Mouse (Mus musculus): ENCODE results near the gene Psmg1. TPM values are rescaled to one million over a fixed set of nuclear protein-coding genes. Genes with fewer than 3 reads are reported as not detected.

Gene Psmg1
- total and polyA plus RNA-seq, 3 experiments = 112 to 169 TPM; not detected in 1

DNA sequence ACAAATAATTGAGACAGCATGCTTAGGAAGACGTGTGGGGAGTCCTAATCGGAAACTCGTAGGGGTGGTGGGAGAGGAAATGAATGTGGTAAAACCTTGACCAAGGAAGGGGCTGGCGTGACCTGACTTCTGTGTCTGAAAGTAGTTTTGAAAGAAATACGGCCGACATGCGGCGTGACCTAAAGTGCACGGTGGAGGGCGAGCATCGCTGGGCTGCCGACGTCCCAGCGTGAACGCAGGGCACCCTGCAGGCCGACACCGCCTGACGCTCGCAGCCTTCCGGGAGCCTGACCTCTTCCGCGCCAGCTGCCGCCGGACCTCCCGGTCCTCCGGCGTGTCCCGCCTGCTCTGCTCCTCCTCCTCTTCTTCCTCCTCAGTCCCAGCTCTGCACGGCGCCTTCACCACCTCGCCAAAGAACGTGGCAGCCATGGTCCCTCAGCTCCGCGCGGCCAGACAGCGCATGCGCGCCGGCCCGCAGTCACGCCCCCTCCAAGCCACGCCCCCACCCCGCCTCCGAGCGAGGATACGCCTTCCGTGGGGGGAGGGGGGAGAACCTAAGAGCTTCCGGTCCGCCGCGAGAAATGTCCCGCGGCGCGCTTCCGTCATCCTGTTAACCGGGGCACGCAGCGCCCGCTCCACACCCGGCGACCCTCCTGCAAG, at the start of gene Psmg1 (continued):
- TF ChIP-seq UBTF (IDR thresholded peaks at IDR 0.05; ENCODE audit: borderline replicate concordance, insufficient read depth, low read depth, low read length) (0 out of 2 replicates have a peak, but pooled peaks have one; percentile 89), TCF12 (IDR thresholded peaks at IDR 0.05; ENCODE audit: low read depth, low read length) (peak; percentile 80)

DNA sequence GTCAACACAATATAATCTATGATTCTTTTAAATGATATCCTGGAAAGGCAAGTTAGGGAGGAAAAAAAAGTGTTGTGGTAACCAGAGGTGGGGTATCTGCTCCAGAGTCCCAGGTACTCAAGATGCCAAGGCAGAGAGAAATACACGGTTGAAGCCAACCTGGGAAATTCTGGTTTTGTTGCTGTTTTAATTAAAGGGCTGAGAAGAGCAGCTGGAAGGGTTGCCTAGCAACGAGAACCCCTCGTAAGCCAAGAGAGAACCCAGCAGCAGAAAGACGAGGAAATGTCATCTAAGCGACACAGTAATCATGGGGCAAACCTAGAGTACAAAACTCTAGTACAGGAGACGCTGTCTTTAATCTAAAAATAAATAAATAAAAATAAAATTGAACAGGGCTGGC, 48.8 kb upstream of the Psmg1 start:
- no peak for TF ChIP-seq GATA1 (IDR thresholded peaks at IDR 0.05; ENCODE audit: low read depth, low read length)
- no peak for TF ChIP-seq JUND (IDR thresholded peaks at IDR 0.05; ENCODE audit: low read depth, low read length)
- H3K4me1 ChIP-seq (ENCODE audit: control insufficient read depth in 1 of 2, insufficient read depth in 2 of 2, low read length in 2 of 2) = no peaks in the 10 kb centered on the region
- no peaks in the 10 kb centered on the region for H3K9me3 ChIP-seq (replicated peaks; ENCODE audit: insufficient read depth, low read length)
- DNase-seq (ENCODE audit: low read depth, low spot score) = no peak
- peaks cover 0 to 13% of the 10 kb centered on the region in 2 experiments; a peak in 2 of 4 replicates for H3K36me3 ChIP-seq (ENCODE audit: control insufficient read depth in 1 of 2, insufficient read depth in 2 of 2, low read length in 2 of 2)
- H3K27me3 ChIP-seq (ENCODE audit: control insufficient read depth in 1 of 2, insufficient read depth in 2 of 2, low read length in 2 of 2) = no peaks in the 10 kb centered on the region
- no peak overlapping the region for H3K9ac ChIP-seq (ENCODE audit: control insufficient read depth, low read depth, low read length, poor library complexity, severe bottlenecking)
- H3K27ac ChIP-seq (ENCODE audit: control insufficient read depth, low read depth, low read length) = no peak overlapping the region
- H3K4me3 ChIP-seq (ENCODE audit: control insufficient read depth in 1 of 2, insufficient read depth in 1 of 2, low read depth in 2 of 2, low read length in 2 of 2) = no peak overlapping the region
- H3K79me2 ChIP-seq (ENCODE audit: control insufficient read depth, insufficient read depth, low read length, poor library complexity) = no peaks in the 10 kb centered on the region

DNA sequence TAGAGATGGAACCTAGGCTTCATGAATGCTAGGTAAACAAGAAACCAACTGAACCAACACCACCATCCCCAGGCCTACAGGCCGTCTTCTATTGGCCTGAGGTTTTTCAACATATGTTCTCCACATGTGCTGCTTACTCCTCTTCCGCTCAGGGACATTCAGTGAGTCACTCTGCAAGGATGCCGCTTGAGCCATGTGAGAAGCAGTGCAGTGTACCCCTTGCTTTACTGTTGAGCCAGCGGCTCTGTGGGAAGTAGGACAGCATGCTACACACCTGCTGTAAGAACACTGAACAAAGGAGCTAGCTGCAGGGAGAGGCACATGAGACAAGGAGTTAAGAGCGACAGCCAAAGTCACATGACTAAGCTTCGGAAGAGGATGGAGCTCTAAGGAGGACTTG, 43.7 kb upstream of the Psmg1 start:
- no peaks in the 10 kb centered on the region for H3K27me3 ChIP-seq (ENCODE audit: control insufficient read depth in 1 of 2, insufficient read depth in 2 of 2, low read length in 2 of 2)

DNA sequence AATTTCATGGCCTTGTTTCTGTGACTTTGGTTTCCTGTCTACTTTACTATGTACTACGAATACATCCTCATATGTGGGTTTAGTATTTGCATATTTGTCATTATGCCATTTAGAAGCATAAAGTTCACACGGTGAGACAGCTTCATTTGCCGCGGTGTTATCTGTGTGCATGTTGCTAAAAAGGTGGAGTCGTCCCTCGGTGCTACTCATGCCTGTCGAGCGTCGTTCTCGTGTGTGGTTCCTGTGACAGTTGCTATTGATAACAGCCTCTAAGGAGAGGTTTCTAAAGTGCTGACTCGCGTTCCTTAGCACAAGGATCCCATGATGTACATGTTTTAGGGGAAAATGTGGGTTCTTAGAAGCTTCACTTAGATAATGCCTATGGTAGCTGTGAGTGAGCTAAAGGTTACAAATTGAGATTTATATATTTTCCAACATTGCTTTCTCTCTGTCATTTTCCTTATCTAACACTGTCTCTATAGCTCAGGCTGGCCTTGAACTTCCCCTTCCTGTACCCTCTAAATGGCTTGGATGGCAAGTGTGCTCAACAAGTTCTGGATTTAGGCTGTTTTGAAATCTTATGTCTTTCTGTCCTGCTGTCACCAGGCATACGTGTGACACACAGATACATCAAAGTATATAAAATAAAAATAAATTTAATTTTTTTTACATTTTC, 41.7 kb upstream of the Psmg1 start:
- peak; percentile 92 for DNase-seq (ENCODE audit: low read depth, low spot score)
- Histone ChIP-seq H3K79me2 (ENCODE audit: control insufficient read depth, insufficient read depth, low read length, poor library complexity) (no peaks in the 10 kb centered on the region), H3K36me3 (ENCODE audit: control insufficient read depth in 1 of 2, insufficient read depth in 2 of 2, low read length in 2 of 2) (peaks cover 12 to 19% of the 10 kb centered on the region in 2 experiments), H3K4me1 (ENCODE audit: control insufficient read depth in 1 of 2, insufficient read depth in 2 of 2, low read length in 2 of 2) (peaks cover 8 to 14% of the 10 kb centered on the region in 2 experiments), H3K9me3 (replicated peaks; ENCODE audit: insufficient read depth, low read length) (no peaks in the 10 kb centered on the region), H3K27me3 (ENCODE audit: control insufficient read depth in 1 of 2, insufficient read depth in 2 of 2, low read length in 2 of 2) (no peaks in the 10 kb centered on the region), H3K27ac (ENCODE audit: control insufficient read depth, low read depth, low read length) (peak overlapping the region; percentile 90), H3K9ac (ENCODE audit: control insufficient read depth, low read depth, low read length, poor library complexity, severe bottlenecking) (peak overlapping the region; percentile 41), H3K4me3 (ENCODE audit: control insufficient read depth in 1 of 2, insufficient read depth in 1 of 2, low read depth in 2 of 2, low read length in 2 of 2) (peak overlapping the region in 1 of 2 experiments; percentile 30; a peak in 2 of 4 replicates)
- TF ChIP-seq ZC3H11A (IDR thresholded peaks at IDR 0.05; ENCODE audit: low read depth, low read length) (no peak), POLR2AphosphoS5 (IDR thresholded peaks at IDR 0.05; ENCODE audit: borderline replicate concordance, low read depth, low read length) (no peak), RAD21 (IDR thresholded peaks at IDR 0.05; ENCODE audit: low read depth, low read length) (no peak), USF2 (IDR thresholded peaks at IDR 0.05; ENCODE audit: borderline replicate concordance in 1 of 2, insufficient read depth in 1 of 2, low read depth in 1 of 2, low read length in 2 of 2) (no peak), SIN3A (IDR thresholded peaks at IDR 0.05; ENCODE audit: low read length) (peak; percentile 89), TBP (IDR thresholded peaks at IDR 0.05; ENCODE audit: low read depth, low read length) (0 out of 2 replicates have a peak, but pooled peaks have one; percentile 33), NELFE (IDR thresholded peaks at IDR 0.05; ENCODE audit: low read depth, low read length) (no peak), JUND (IDR thresholded peaks at IDR 0.05; ENCODE audit: low read depth, low read length) (no peak), MAFK (IDR thresholded peaks at IDR 0.05; ENCODE audit: borderline replicate concordance, low read depth, low read length) (peak; percentile 67), MAX (IDR thresholded peaks at IDR 0.05; ENCODE audit: low read length) (peak; percentile 89), ETS1 (IDR thresholded peaks at IDR 0.05; ENCODE audit: low read depth, low read length) (peak; percentile 88), E2F4 (IDR thresholded peaks at IDR 0.05; ENCODE audit: borderline replicate concordance, low read depth, low read length) (no peak), ZNF384 (IDR thresholded peaks at IDR 0.05; ENCODE audit: low read depth, low read length) (no peak), NRF1 (IDR thresholded peaks at IDR 0.05; ENCODE audit: insufficient read depth, low read depth, low read length, poor library complexity, severe bottlenecking) (no peak), ZMIZ1 (IDR thresholded peaks at IDR 0.05; ENCODE audit: low read depth, low read length) (no peak), MXI1 (IDR thresholded peaks at IDR 0.05; ENCODE audit: low read depth, low read length) (peak; percentile 94)

More for the DNA sequence above, 43.7 kb upstream of the Psmg1 start:
- Histone ChIP-seq H3K9ac (ENCODE audit: control insufficient read depth, low read depth, low read length, poor library complexity, severe bottlenecking) (no peak overlapping the region), H3K9me3 (replicated peaks; ENCODE audit: insufficient read depth, low read length) (no peaks in the 10 kb centered on the region), H3K4me1 (ENCODE audit: control insufficient read depth in 1 of 2, insufficient read depth in 2 of 2, low read length in 2 of 2) (peaks cover 8 to 14% of the 10 kb centered on the region in 2 experiments), H3K79me2 (ENCODE audit: control insufficient read depth, insufficient read depth, low read length, poor library complexity) (no peaks in the 10 kb centered on the region), H3K4me3 (ENCODE audit: control insufficient read depth in 1 of 2, insufficient read depth in 1 of 2, low read depth in 2 of 2, low read length in 2 of 2) (no peak overlapping the region), H3K27ac (ENCODE audit: control insufficient read depth, low read depth, low read length) (no peak overlapping the region), H3K36me3 (ENCODE audit: control insufficient read depth in 1 of 2, insufficient read depth in 2 of 2, low read length in 2 of 2) (peaks cover 13 to 19% of the 10 kb centered on the region in 2 experiments)
- TF ChIP-seq HCFC1 (IDR thresholded peaks at IDR 0.05; ENCODE audit: low read depth, low read length) = no peak
- no peak for TF ChIP-seq USF1 (IDR thresholded peaks at IDR 0.05; ENCODE audit: low read depth, low read length)
- TF ChIP-seq GABPA (IDR thresholded peaks at IDR 0.05; ENCODE audit: low read depth, low read length) = no peak
- TF ChIP-seq MAZ (IDR thresholded peaks at IDR 0.05; ENCODE audit: low read depth, low read length) = no peak
- no peak for TF ChIP-seq MAFK (IDR thresholded peaks at IDR 0.05; ENCODE audit: borderline replicate concordance, low read depth, low read length)
- no peak for DNase-seq (ENCODE audit: low read depth, low spot score)
